Mouse (Mus musculus) ES-E14 (cell line): ENCODE measurements around the gene Olfr690.
"Not testable (repeated sequence)": the region's sequence is repeated elsewhere in the genome, so short reads cannot be mapped to it uniquely, and the experiment has no call there.

Experiments
- CHD2 ChIP-seq: IDR thresholded peaks from 2 replicates; pipeline ENCODE4 v1.6.1; 2014; ENCODE audit warnings: mild to moderate bottlenecking, low read depth, low read length, inconsistent platforms
- HCFC1 ChIP-seq: IDR thresholded peaks from 2 replicates; pipeline ENCODE4 v1.6.1; 2012; ENCODE audit warnings: low read length, inconsistent platforms, borderline replicate concordance; ENCODE audit not compliant: insufficient read depth
- ZC3H11A ChIP-seq: IDR thresholded peaks from 2 replicates; pipeline ENCODE4 v1.6.1; 2012; ENCODE audit warnings: low read depth, mild to moderate bottlenecking, inconsistent platforms, low read length, borderline replicate concordance
- ZNF384 ChIP-seq: IDR thresholded peaks from 2 replicates; pipeline ENCODE4 v1.6.1; 2012; ENCODE audit warnings: low read depth, low read length, inconsistent platforms

DNA sequence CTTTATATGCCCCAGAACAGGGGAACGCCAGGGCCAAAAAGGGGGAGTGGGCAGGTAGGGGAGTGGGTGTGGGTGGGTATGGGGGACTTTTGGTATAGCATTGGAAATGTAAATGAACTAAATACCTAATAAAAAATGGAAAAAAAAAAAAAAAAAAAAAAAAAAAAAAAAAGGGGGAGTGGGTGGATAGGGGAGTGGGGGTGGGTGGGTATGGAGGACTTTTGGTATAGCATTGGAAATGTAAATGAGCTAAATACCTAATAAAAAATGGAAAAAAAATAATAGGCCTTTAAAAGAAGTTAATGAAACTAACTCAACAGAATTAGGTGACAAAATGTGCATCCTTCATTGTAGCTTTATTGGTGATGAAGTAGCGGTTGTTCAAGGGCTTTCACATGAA, 22.6 kb upstream of the Olfr690 start:
- not testable (repeated sequence) for TF ChIP-seq CHD2, HCFC1, ZC3H11A, ZNF384
